Mouse (Mus musculus) kidney, adult 2 months (tissue): ENCODE measurements around the gene Kif26b.

Source experiments
- CTCF ChIP-seq: fragments of 200-500 bp; conservative IDR thresholded peaks from 2 replicates; pipeline ENCODE4 v1.5.1; 2011; ENCODE audit warnings: low read depth, mild to moderate bottlenecking, control low read depth, low read length, moderate library complexity, mixed read lengths; ENCODE audit not compliant: insufficient read depth, insufficient read length
- POLR2A ChIP-seq: fragments of 200-500 bp; IDR thresholded peaks from one replicate; pipeline ENCODE4 v1.6.1; 2011; ENCODE audit warnings: low read depth, low read length, control low read depth

DNA sequence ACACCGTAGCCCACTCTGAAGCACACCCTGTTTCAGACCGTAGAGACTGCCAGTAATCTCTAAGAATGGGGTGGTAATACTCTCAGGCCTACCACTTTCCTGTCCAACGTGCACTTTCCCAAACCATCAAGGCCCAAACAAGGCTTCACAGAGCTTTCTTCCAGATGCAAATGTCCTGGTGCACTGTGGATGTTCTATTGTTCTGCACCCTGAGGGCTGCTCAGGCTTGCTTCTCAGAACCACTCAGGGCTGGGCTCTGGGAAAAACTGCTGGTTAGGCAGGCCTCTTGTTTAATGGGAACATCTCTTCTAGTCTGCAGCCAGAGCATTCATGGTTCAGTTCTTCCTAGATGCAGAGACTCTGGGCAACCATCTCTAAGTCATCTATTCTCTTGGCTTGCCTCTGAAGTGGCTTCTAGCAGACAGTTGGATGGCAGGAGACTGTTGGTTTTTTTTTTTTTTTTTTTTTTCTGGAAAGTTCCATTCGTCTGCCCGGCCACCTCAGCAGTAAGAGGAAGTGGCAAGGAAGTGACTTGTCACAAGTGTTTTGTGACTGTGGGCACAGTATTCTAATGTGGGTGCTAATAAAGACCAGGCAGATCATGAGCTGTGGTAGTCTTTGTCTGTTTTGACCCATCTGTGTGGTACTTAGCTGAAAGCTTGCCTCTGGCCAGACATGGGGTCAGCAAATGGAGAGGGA is 135.5 kb downstream of the Kif26b start:
- no peak for TF ChIP-seq POLR2A
- TF ChIP-seq CTCF: no peak
